In the genomic region with DNA sequence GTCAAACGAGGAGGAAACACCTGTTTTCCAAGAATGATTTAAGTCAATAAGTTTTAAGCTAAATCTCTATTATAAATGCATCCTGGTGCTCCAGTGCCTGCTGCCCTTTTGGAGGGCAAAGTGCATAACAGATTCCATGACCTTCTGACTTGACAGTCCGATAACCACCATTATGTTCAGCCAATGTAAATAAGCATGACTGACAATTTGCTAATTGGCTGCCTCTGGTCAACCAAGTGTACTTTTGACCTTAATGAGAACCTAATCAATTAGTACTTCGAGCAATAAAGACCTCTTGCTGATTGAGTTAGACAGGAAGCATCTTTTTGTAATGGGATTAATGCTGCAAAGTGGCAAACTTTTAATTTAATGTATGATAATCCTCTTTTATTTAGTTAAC, we compare ENCODE assay signal across 25 mouse cellular contexts.
"Had no signal": no experiment of that assay in that cellular context is flagged by ENCODE, and none has a peak within 500 bp of the region (broad histone marks: within the 10 kb centered on the region; RNA-seq: fewer than 3 reads in every experiment).

No protein-coding gene starts in this region.

- H3K36me3 ChIP-seq: heart, embryonic 13.5 days; heart, embryonic 15.5 days; hindbrain, embryonic 13.5 days; hindbrain, embryonic 15.5 days; kidney, embryonic 15.5 days; limb, embryonic 13.5 days; limb, embryonic 15.5 days had no signal

- H3K4me2 ChIP-seq: heart, embryonic 11.5 days; heart, embryonic 13.5 days; heart, embryonic 15.5 days; hindbrain, embryonic 13.5 days; hindbrain, embryonic 15.5 days; kidney, embryonic 15.5 days; limb, embryonic 13.5 days; limb, embryonic 15.5 days had no signal

- H3K9me3 ChIP-seq: heart, embryonic 13.5 days; heart, embryonic 15.5 days; hindbrain, embryonic 13.5 days; hindbrain, embryonic 15.5 days; kidney, embryonic 15.5 days; limb, embryonic 13.5 days; limb, embryonic 15.5 days had no signal

- H3K27me3 ChIP-seq: heart, embryonic 13.5 days; heart, embryonic 15.5 days; hindbrain, embryonic 13.5 days; hindbrain, embryonic 15.5 days; kidney, embryonic 15.5 days; limb, embryonic 13.5 days; limb, embryonic 15.5 days had no signal

- DNase-seq: gastrocnemius, postnatal 14 days; gastrocnemius, postnatal 36 days; heart, adult 11 months; heart, adult 2 months; heart, postnatal 14 days; heart, postnatal 36 days; kidney, adult 11 months; kidney, adult 2 months; kidney, adult 9 months; kidney, postnatal 14 days; kidney, postnatal 36 days; layer of hippocampus, adult 9-11 months; layer of hippocampus, postnatal 36 days; left cerebral cortex, postnatal 4 days had no signal

- H3K4me1 ChIP-seq: heart, embryonic 13.5 days; heart, embryonic 15.5 days; hindbrain, embryonic 13.5 days; hindbrain, embryonic 15.5 days; limb, embryonic 13.5 days; limb, embryonic 15.5 days had no signal

- H3K27ac ChIP-seq: heart, adult 2 months; heart, embryonic 13.5 days; heart, embryonic 15.5 days; hindbrain, embryonic 13.5 days; hindbrain, embryonic 15.5 days; hindbrain, postnatal 0 days; kidney, embryonic 15.5 days; kidney, postnatal 0 days; limb, embryonic 13.5 days; limb, embryonic 15.5 days had no signal

- H3K4me3 ChIP-seq: heart, adult 2 months; heart, embryonic 13.5 days; heart, embryonic 15.5 days; hindbrain, embryonic 13.5 days; hindbrain, embryonic 15.5 days; kidney, embryonic 15.5 days; limb, embryonic 13.5 days; limb, embryonic 15.5 days had no signal

- H3K9ac ChIP-seq: heart, embryonic 13.5 days; heart, embryonic 15.5 days; hindbrain, embryonic 13.5 days; hindbrain, embryonic 15.5 days; kidney, embryonic 15.5 days; limb, embryonic 13.5 days; limb, embryonic 15.5 days had no signal

- ATAC-seq: hindbrain, postnatal 0 days; intestine, embryonic 16.5 days had no signal
